Mouse (Mus musculus) forebrain, embryonic 16.5 days (tissue): ENCODE measurements around the gene Myh9. TPM values are rescaled to one million over a fixed set of nuclear protein-coding genes. Genes with fewer than 3 reads are reported as not detected.
A peak's percentile ranks its signal among the peaks of the same experiment; 100 is the strongest.

Source experiments
- ATAC-seq: fragments of 200-750 bp; cut with Nextera tagmentation; 2 replicates; pipeline ENCODE4 v1.8.0; 2017; ENCODE audit warnings: mild to moderate bottlenecking, moderate library complexity
- H3K27ac ChIP-seq: fragments of 300-500 bp; sonication (generic); 2 replicates; pipeline ENCODE4 v1.5.1; 2014; ENCODE audit warnings: low read length, control low read depth
- H3K27me3 ChIP-seq: fragments of 300-500 bp; sonication (generic); replicated peaks from 2 replicates; pipeline ENCODE4 v1.6.1; 2014; ENCODE audit warnings: low read length; ENCODE audit not compliant: control insufficient read depth, insufficient read depth
- H3K36me3 ChIP-seq: fragments of 300-500 bp; sonication (generic); 2 replicates; pipeline ENCODE4 v1.6.1; 2014; ENCODE audit not compliant: control insufficient read depth, insufficient read depth
- H3K4me1 ChIP-seq: fragments of 300-500 bp; sonication (generic); replicated peaks from 2 replicates; pipeline ENCODE4 v1.6.1; 2014; ENCODE audit warnings: low read length; ENCODE audit not compliant: control insufficient read depth, insufficient read depth
- H3K4me2 ChIP-seq: fragments of 300-500 bp; sonication (generic); 2 replicates; pipeline ENCODE4 v1.6.1; 2014; ENCODE audit warnings: mild to moderate bottlenecking, low read length, control low read depth
- H3K4me3 ChIP-seq: fragments of 300-500 bp; sonication (generic); replicated peaks from 2 replicates; pipeline ENCODE4 v1.5.1; 2014; ENCODE audit warnings: mild to moderate bottlenecking, low read length, control low read depth
- H3K9ac ChIP-seq: fragments of 300-500 bp; sonication (generic); replicated peaks from 2 replicates; pipeline ENCODE4 v1.6.1; 2014; ENCODE audit warnings: low read depth, low read length, control low read depth
- H3K9me3 ChIP-seq: fragments of 300-500 bp; sonication (generic); 2 replicates; pipeline ENCODE4 v1.6.1; 2016; ENCODE audit warnings: low read length; ENCODE audit not compliant: control insufficient read depth
- WGBS: fragments of 180-500 bp; shearing (Covaris S2); extraction: QIAGEN DNeasy Blood & Tissue Kit; methylation state at CpG from one replicate; pipeline ENCODE4 v1.1.7; 2014; 5-methylcytosine and 5-hydroxymethylcytosine counted together
- polyA plus RNA-seq: library from polyadenylated mRNA; unstranded; fragments of >200 nt; fragmentation: Nextera tagmentation; extraction: Ambion mirVana; gene quantifications from 2 replicates; pipeline ENCODE4 v1.2.1, GENCODE M21; 2015

Myh9 gene
- polyA plus RNA-seq, 1 experiment from 2014 or later, result 13.6 TPM

GRCm38 (mm10) chr15:77801188-77801587 lies 40.8 kb downstream of the Myh9 start:
- Histone ChIP-seq H3K9ac (no peak overlapping the region), H3K27ac (0 out of 2 replicates have a peak overlapping the region, but pooled peaks have one; percentile 11), H3K27me3 (no peaks in the 10 kb centered on the region), H3K36me3 (no peaks in the 10 kb centered on the region), H3K4me1 (peaks cover 6% of the 10 kb centered on the region), H3K4me3 (no peak overlapping the region), H3K9me3 (no peaks in the 10 kb centered on the region), H3K4me2 (no peak overlapping the region)
- 76% methylated on average over 4 of the region's 4 CpGs for WGBS
- ATAC-seq, result no peak

GRCm38 (mm10) chr15:77800511-77800910 lies 41.5 kb downstream of the Myh9 start:
- ATAC-seq, result no peak
- Histone ChIP-seq H3K9ac (no peak overlapping the region), H3K27me3 (no peaks in the 10 kb centered on the region), H3K27ac (no peak overlapping the region), H3K9me3 (no peaks in the 10 kb centered on the region), H3K36me3 (no peaks in the 10 kb centered on the region), H3K4me1 (peaks cover 6% of the 10 kb centered on the region), H3K4me3 (no peak overlapping the region), H3K4me2 (no peak overlapping the region)

- H3K9me3 ChIP-seq, result no peaks in the 10 kb centered on the region
- peaks cover 6% of the 10 kb centered on the region for H3K4me1 ChIP-seq
- ATAC-seq, result no peak
- H3K27ac ChIP-seq, result no peak overlapping the region
- 92% methylated on average over 8 of the region's 8 CpGs for WGBS
- H3K27me3 ChIP-seq, result no peaks in the 10 kb centered on the region
- no peaks in the 10 kb centered on the region for H3K36me3 ChIP-seq
- no peak overlapping the region for H3K4me2 ChIP-seq
- H3K4me3 ChIP-seq, result no peak overlapping the region
- no peak overlapping the region for H3K9ac ChIP-seq
Observed at GRCm38 (mm10) chr15:77799491-77800474, 42.2 kb downstream of the Myh9 start.

DNA sequence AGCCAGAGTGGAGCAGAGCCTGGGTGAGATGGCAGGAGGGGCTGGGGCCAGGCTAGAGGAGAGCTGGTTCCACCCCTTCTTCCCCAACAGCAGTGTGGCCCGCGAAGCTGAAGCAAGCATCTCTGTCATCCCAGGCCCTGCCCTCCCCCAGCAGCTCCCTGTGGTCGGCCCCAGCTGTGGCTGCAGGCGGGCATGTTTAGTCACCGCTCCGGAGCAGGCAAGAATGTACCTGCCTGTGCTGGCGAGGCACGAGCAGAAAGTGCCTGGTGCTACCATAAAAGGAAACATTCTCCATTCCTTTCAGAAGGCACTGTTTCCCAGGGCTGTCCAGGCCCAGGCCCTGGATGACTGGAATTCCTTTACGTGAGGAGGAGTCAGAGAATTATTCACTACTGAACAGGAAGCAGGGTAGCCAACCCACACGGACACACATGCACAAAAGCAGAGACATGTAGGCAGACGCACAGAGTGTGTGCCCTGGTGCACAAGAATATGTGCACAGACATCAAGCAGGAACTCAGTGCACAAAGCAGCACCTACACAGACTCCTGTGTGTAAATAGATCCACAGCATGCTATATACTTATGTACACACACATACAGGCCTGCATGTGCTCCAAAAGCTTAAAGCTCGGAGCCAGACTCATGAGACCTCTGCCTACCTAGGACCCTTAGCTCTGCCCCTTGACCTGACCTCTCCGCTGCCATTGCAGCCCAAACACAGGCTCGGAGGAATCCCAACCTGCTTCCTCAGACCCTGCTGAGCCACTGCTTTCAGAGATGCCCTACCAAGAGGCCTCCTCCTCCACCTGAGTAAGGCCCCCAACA lies 43.1 kb downstream of the Myh9 start:
- ATAC-seq, result no peak
- Histone ChIP-seq H3K4me2 (no peak overlapping the region), H3K36me3 (no peaks in the 10 kb centered on the region), H3K4me1 (peaks cover 6% of the 10 kb centered on the region), H3K4me3 (no peak overlapping the region), H3K9ac (no peak overlapping the region), H3K27me3 (no peaks in the 10 kb centered on the region), H3K9me3 (no peaks in the 10 kb centered on the region), H3K27ac (peak overlapping the region; percentile 60)
- WGBS, result 33% methylated on average over 14 of the region's 14 CpGs

- Histone ChIP-seq H3K4me1 (peaks cover 6% of the 10 kb centered on the region), H3K4me3 (no peak overlapping the region), H3K27me3 (no peaks in the 10 kb centered on the region), H3K4me2 (no peak overlapping the region), H3K9ac (0 out of 2 replicates have a peak overlapping the region, but pooled peaks have one; percentile 8), H3K27ac (0 out of 2 replicates have a peak overlapping the region, but pooled peaks have one; percentile 12), H3K36me3 (no peaks in the 10 kb centered on the region), H3K9me3 (no peaks in the 10 kb centered on the region)
- 86% methylated on average over 14 of the region's 14 CpGs for WGBS
- ATAC-seq, result no peak
Observed at GRCm38 (mm10) chr15:77797609-77798411, 44.2 kb downstream of the Myh9 start.

DNA sequence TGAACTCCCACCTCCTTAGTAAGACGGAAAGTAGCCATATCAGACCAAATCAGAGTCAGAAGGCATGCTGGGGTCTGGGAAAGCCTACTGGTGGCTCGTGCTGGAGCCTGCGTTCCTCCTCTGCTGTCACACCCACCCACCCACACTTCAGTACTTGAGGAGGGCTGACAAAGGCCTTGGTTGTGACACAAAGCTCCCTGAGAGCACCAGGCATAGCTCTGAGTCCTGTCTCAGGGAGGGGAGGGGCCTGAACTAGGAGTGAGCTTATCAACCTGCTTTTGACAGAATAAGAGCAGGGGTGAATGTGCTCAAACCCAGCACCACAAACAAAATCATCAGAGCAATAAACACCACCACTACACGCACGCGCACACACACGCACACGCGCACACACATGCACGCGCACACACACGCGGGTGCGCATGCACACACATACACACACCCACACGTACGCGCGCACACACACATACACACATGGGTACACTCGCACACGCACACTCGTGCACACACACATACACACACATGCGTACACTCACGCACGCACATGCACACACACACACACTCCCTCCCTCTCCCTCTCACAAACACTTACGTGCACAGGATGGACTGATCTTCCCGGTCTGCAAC lies 45.5 kb downstream of the Myh9 start:
- ATAC-seq, result no peak
- no peak overlapping the region for H3K9ac ChIP-seq
- no peak overlapping the region for H3K4me3 ChIP-seq
- H3K9me3 ChIP-seq, result no peaks in the 10 kb centered on the region
- no peak overlapping the region for H3K4me2 ChIP-seq
- peaks cover 7% of the 10 kb centered on the region for H3K4me1 ChIP-seq
- 93% methylated on average over 26 of the region's 26 CpGs for WGBS
- no peaks in the 10 kb centered on the region for H3K27me3 ChIP-seq
- no peak overlapping the region for H3K27ac ChIP-seq
- no peaks in the 10 kb centered on the region; the same call in 1 of the 2 replicates for H3K36me3 ChIP-seq

DNA sequence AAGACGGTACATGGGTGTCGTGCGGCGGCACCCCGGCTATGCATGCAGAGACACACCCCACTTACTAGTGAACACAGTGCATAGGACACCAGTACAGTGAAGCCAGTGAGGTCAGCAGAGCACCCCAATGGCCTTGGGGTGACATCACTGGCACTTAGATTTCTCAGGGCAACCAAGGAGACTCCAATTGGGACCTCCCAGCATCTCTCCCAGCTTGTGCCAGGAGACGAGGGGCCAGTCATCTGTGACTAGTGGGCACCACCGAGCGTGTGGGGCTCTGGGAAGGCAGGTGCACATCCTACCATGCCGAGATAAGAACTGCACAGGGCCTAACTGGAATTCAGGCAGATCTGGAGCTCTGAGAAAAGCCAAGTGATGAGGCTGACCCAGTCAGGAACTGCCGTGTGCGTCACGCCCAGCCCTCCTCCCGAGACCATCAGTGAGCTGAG lies 47.0 kb downstream of the Myh9 start:
- no peak overlapping the region for H3K4me2 ChIP-seq
- ATAC-seq, result no peak
- no peak overlapping the region for H3K4me3 ChIP-seq
- no peaks in the 10 kb centered on the region for H3K9me3 ChIP-seq
- H3K9ac ChIP-seq, result no peak overlapping the region
- H3K36me3 ChIP-seq, result peaks cover 7% of the 10 kb centered on the region
- H3K27ac ChIP-seq, result no peak overlapping the region
- no peaks in the 10 kb centered on the region for H3K27me3 ChIP-seq
- H3K4me1 ChIP-seq, result peaks cover 7% of the 10 kb centered on the region
- WGBS, result 95% methylated on average over 13 of the region's 13 CpGs

- WGBS, result 91% methylated on average over 13 of the region's 13 CpGs
- H3K36me3 ChIP-seq, result peaks cover 7% of the 10 kb centered on the region
- ATAC-seq, result no peak
- no peak overlapping the region for H3K9ac ChIP-seq
- no peak overlapping the region for H3K27ac ChIP-seq
- H3K4me2 ChIP-seq, result no peak overlapping the region
- H3K4me3 ChIP-seq, result no peak overlapping the region
- H3K9me3 ChIP-seq, result no peaks in the 10 kb centered on the region
- H3K27me3 ChIP-seq, result no peaks in the 10 kb centered on the region
- peaks cover 7% of the 10 kb centered on the region for H3K4me1 ChIP-seq
Observed at GRCm38 (mm10) chr15:77794138-77794907, 47.7 kb downstream of the Myh9 start.
